Mouse (Mus musculus) lung, embryonic 16.5 days (tissue): ENCODE results near the gene Ccdc173. TPM values are rescaled to one million over a fixed set of nuclear protein-coding genes. Genes with fewer than 3 reads are reported as not detected.
A peak's percentile ranks its signal among the peaks of the same experiment; 100 is the strongest.

Source experiments
- ATAC-seq: fragments of 200-750 bp; cut with Nextera tagmentation; 2 replicates; pipeline ENCODE4 v1.8.0; 2017; ENCODE audit warnings: low read depth, mild to moderate bottlenecking, moderate library complexity
- H3K27ac ChIP-seq: fragments of 300-500 bp; sonication (generic); 2 replicates; pipeline ENCODE4 v1.5.1; 2014; ENCODE audit warnings: mild to moderate bottlenecking, control low read depth, low read length
- H3K27me3 ChIP-seq: fragments of 300-500 bp; sonication (generic); 2 replicates; pipeline ENCODE4 v1.6.1; 2014; ENCODE audit warnings: low read depth, low read length, mixed read lengths; ENCODE audit not compliant: control insufficient read depth, insufficient read depth
- H3K36me3 ChIP-seq: fragments of 300-500 bp; sonication (generic); 2 replicates; pipeline ENCODE4 v1.6.1; 2014; ENCODE audit warnings: low read length; ENCODE audit not compliant: control insufficient read depth, insufficient read depth
- H3K4me1 ChIP-seq: fragments of 300-500 bp; sonication (generic); replicated peaks from 2 replicates; pipeline ENCODE4 v1.6.1; 2014; ENCODE audit warnings: low read length, mixed read lengths; ENCODE audit not compliant: control insufficient read depth, insufficient read depth
- H3K4me2 ChIP-seq: fragments of 300-500 bp; sonication (generic); 2 replicates; pipeline ENCODE4 v1.6.1; 2014; ENCODE audit warnings: low read depth, low read length, control low read depth
- H3K4me3 ChIP-seq: fragments of 300-500 bp; sonication (generic); 2 replicates; pipeline ENCODE4 v1.5.1; 2014; ENCODE audit warnings: mild to moderate bottlenecking, low read length, control low read depth
- H3K9ac ChIP-seq: fragments of 300-500 bp; sonication (generic); 2 replicates; pipeline ENCODE4 v1.6.1; 2014; ENCODE audit warnings: low read length, control low read depth
- H3K9me3 ChIP-seq: fragments of 300-500 bp; sonication (generic); 2 replicates; pipeline ENCODE4 v1.6.1; 2016; ENCODE audit warnings: low read length; ENCODE audit not compliant: control insufficient read depth
- WGBS: fragments of 180-500 bp; shearing (Covaris S2); extraction: QIAGEN DNeasy Blood & Tissue Kit; methylation state at CpG from one replicate; pipeline ENCODE4 v1.1.7; 2014; 5-methylcytosine and 5-hydroxymethylcytosine counted together
- polyA plus RNA-seq: library from polyadenylated mRNA; unstranded; fragments of >200 nt; fragmentation: Nextera tagmentation; extraction: Ambion mirVana; gene quantifications from 2 replicates; pipeline ENCODE4 v1.2.1, GENCODE M21; 2015

Gene Ccdc173
- polyA plus RNA-seq, 1 experiment from 2014 or later = 3.0 TPM

DNA sequence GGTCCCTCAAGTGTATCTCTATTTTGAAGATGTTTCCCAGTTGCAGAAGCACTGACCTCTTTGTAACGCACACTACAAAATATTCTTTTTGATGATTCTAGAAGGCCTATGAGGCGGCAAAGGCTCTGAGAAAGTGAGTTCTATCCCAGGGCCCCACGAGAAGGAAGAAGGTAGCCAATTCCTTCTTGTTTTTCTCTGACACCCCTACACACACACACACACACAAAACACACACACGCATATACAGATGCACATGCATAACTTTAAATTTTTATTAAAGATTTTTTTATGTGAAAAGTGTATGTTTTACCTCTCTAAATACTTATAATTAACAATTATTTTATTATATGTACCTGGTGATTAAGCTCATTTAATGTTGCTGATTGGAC is 75.8 kb downstream of the Ccdc173 start:
- Histone ChIP-seq H3K4me3 (peak overlapping the region; percentile 91), H3K4me1 (no peaks in the 10 kb centered on the region), H3K9ac (no peak overlapping the region), H3K27ac (no peak overlapping the region), H3K36me3 (no peaks in the 10 kb centered on the region), H3K9me3 (no peaks in the 10 kb centered on the region), H3K4me2 (peak overlapping the region; percentile 71), H3K27me3 (no peaks in the 10 kb centered on the region)
- ATAC-seq = peak; percentile 18; the same call in 1 of the 2 replicates
- WGBS = 23% methylated on average over 4 of the region's 4 CpGs

GRCm38 (mm10) chr2:69712981-69713625 is 76.3 kb downstream of the Ccdc173 start, which contains the start of gene Fastkd1:
Gene Fastkd1 (minus strand): TSS chr2:69713516.
- WGBS = under 1% methylated on average over 39 of the region's 39 CpGs
- peak within 1 kb of the TSS; percentile 81 for H3K9ac ChIP-seq
- H3K4me2 ChIP-seq = peak within 1 kb of the TSS; percentile 71
- H3K9me3 ChIP-seq = no peaks in the 10 kb centered on the region
- peak within 1 kb of the TSS; percentile 91 for H3K4me3 ChIP-seq
- H3K27me3 ChIP-seq = no peaks in the 10 kb centered on the region
- no peaks in the 10 kb centered on the region for H3K4me1 ChIP-seq
- peak within 1 kb of the TSS; percentile 72 for H3K27ac ChIP-seq
- ATAC-seq = peak; percentile 100
- H3K36me3 ChIP-seq = no peaks in the 10 kb centered on the region

DNA sequence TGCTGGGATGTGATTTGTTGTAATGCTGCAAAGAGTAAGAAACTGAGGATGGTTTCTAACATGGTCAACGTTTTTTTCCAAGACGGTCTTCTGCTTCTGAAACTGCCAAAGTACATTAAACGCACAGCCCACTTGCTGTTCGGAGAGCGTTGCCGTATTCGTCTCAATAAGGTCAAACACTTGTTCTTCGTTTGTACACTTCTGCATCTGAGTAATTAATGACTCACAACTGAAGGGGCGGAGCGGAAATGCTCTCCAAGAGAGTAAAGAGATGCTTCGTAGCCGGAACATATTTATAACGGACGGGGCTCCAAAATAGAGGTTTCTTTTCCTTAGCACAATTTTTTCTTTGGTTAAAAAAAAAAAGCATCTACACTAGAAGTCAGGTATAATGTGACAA is 77.2 kb downstream of the Ccdc173 start:
- no peaks in the 10 kb centered on the region for H3K9me3 ChIP-seq
- no peaks in the 10 kb centered on the region for H3K27me3 ChIP-seq
- H3K27ac ChIP-seq = no peak overlapping the region
- 0 out of 2 replicates have a peak, but pooled peaks cover 2% of the 10 kb centered on the region for H3K36me3 ChIP-seq
- H3K4me1 ChIP-seq = no peaks in the 10 kb centered on the region
- no peak overlapping the region for H3K9ac ChIP-seq
- no peak for ATAC-seq
- no peak overlapping the region for H3K4me3 ChIP-seq
- H3K4me2 ChIP-seq = no peak overlapping the region
- 81% methylated on average over 14 of the region's 14 CpGs for WGBS

Other genes starting within 250 kb of the Ccdc173 start
- gene Lrp2, start 203.5 kb downstream of the Ccdc173 start, polyA plus RNA-seq = 0.29 and 0.39 TPM in 2 replicates
- gene Bbs5, start 142.4 kb downstream of the Ccdc173 start, polyA plus RNA-seq = 18.3 and 19.7 TPM in 2 replicates
- 1.8 and 2.9 TPM in 2 replicates for gene Klhl41, start 119.5 kb downstream of the Ccdc173 start, polyA plus RNA-seq
- gene Fastkd1, start 76.1 kb downstream of the Ccdc173 start, polyA plus RNA-seq = 9.0 and 9.8 TPM in 2 replicates
- gene Ppig, start 67.0 kb downstream of the Ccdc173 start, polyA plus RNA-seq = 123 and 125 TPM in 2 replicates
- 21.3 and 21.9 TPM in 2 replicates for gene Phospho2, start within 50 bp of the Ccdc173 start, polyA plus RNA-seq
- 39.6 and 43.1 TPM in 2 replicates for gene Klhl23, start 32.4 kb upstream of the Ccdc173 start, polyA plus RNA-seq
- 254 and 292 TPM in 2 replicates for gene Ssb, start 72.0 kb upstream of the Ccdc173 start, polyA plus RNA-seq
- gene Mettl5, start 96.0 kb upstream of the Ccdc173 start, polyA plus RNA-seq = 36.9 and 38.0 TPM in 2 replicates
- 10.4 and 12.7 TPM in 2 replicates for gene Ubr3, start 107.7 kb upstream of the Ccdc173 start, polyA plus RNA-seq
- 0.70 and 1.0 TPM in 2 replicates for gene Myo3b, start 249.6 kb upstream of the Ccdc173 start, polyA plus RNA-seq